Mouse (Mus musculus): Measurements from ENCODE around the gene Cpox. TPM values are rescaled to one million over a fixed set of nuclear protein-coding genes. Genes with fewer than 3 reads are reported as not detected.

The Cpox gene
- total RNA-seq, 2 experiments from 2014 or later: 20.2 to 20.7 TPM

DNA sequence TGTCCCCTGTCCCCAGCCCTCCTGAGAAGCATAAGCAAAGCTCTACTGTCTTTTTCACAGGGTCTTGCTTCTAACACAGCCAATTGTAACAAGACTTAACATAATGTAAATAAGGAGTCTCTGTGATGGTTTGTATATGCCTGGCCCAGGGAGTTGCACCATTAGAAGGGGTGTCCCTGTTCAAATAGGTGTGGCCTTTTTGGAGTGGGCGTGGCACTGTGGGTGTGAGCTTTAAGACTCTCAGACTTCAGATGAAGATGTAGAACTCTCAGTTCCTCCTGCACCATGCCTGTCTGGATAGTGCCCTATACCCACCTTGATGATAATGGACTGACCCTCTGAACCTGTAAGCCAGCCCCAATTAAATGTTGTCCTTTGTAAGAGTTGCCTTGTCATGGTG is 68.7 kb downstream of the Cpox start:
- no peak for DNase-seq (ENCODE audit: low spot score)

DNA sequence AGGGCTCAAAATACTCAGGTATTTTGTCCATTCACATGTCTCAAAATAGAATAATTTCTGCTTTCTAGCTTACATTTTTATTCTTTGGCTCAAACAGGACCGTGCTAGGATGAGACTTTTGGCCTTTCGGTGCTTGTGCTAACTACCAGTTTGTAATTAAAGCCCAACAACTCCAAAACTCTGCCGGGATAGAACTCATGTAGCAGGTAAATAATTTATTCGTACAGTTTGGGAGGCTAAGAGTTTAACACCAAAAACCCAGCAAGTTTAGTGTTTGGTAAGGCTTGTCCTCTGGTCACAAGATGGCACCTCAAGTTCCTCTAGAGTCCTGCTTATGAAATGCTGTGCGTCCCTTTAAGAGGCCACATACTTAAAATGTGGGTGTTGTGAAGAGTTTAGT is 70.7 kb downstream of the Cpox start:
- DNase-seq (ENCODE audit: low spot score): no peak

DNA sequence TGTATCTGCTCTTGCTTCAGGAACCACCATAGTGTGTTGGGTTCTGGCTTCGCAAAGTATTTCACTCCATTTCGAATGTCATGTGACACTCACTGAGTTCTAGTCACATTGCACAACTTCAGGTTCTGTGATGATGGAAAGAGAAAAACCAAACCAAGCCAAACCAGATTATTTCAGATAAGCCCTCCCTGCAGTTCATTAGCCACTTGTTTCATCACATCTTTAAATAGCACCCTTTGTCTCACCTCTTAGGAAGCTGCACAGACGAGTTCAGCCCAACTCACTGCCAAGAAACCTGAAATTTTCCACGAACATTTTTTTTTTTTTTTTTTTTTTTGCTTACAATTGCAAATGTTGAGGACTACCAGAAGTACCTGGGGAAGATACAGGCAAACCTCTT is 76.6 kb downstream of the Cpox start:
- no peak for DNase-seq (ENCODE audit: low spot score)

DNA sequence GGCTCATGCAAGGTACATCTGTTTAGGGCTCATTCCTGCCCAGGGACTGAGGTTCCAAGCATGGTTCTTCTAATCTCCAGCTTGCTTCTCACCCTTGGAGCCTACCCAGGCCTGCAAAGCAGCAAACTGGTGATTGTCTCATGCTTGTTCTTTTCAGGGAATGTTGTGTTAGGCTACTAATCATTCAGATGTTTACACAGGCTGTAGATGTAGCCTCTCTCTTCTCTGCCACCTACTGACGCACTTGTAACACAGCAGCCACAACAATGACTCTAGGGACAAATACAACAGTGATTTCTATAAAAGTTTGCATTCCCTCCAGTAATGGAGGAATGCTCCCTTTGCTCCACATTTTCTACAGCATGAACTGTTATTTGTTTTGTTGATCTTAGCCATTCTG is 81.2 kb downstream of the Cpox start:
- no peak for DNase-seq (ENCODE audit: low spot score)

DNA sequence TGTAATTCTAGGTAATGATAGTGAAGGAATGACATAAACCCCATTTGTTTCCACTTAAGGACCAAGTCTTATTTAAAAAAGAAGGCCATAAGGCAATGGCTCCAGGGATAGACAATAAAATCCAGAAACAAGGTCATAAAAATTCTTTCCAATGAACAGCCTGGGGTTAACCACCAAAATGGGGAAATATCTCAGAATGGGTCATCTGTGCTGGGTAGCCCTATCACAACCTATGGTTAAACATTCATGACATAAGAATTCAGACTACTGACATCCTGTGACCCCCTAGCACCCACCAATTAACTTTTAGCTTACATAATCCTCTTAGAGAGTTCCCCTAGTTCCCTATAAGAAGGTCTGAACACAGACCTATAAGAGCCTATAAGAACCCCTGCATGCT is 86.1 kb downstream of the Cpox start:
- no peak for DNase-seq (ENCODE audit: low spot score)

DNA sequence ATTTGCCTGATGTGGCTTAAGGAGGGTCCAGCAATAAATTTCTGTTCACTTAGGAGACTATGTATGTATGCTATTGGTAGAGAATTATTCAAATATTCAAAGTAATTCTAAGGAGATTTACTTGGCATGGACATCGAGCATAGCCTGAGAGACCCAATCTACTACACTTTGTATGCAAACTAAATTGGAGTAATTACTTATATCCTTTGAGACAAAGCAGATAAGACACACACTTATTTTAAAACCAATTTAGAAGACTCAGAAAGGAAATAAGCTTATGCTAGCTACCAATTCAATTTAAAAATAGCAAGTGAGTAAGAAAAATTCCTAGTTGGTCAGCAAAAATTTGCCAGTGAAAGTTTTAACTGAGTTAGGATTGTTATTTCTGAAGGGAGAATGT is 93.0 kb downstream of the Cpox start, which contains the start of gene Olfr172:
TSS of gene Olfr172 (minus strand) at position 101 of the 400 bp plus-strand sequence.
- DNase-seq (ENCODE audit: low spot score): no peak

Small RNAs within 50 kb of the gene (microRNA-seq; reads per million reads assigned to microRNA genes)
- gene Gm27564: not detected

Other genes starting within 250 kb of the Cpox start
- gene St3gal6, start 146.0 kb upstream of the Cpox start, total RNA-seq (2021): 100 to 1,000 TPM; 166 to 178 TPM
- gene Gm813, start 53.3 kb upstream of the Cpox start, total RNA-seq (2021): not detected
- gene E330017A01Rik, start 31.6 kb upstream of the Cpox start, total RNA-seq (2021): not detected
- not detected for gene Gpr15, start 48.8 kb downstream of the Cpox start, total RNA-seq (2021)
- 10 to 100 TPM; 56.8 to 66.4 TPM for gene Cldnd1, start 57.6 kb downstream of the Cpox start, total RNA-seq (2021)
- gene Olfr172, start 92.9 kb downstream of the Cpox start, total RNA-seq (2021): not detected
- gene Olfr173, start 130.0 kb downstream of the Cpox start, total RNA-seq (2021): not detected
- gene Olfr175-ps1, start 156.5 kb downstream of the Cpox start, total RNA-seq (2021): not detected
- not detected for gene Olfr177, start 204.5 kb downstream of the Cpox start, total RNA-seq (2021)
- gene Olfr178, start 221.8 kb downstream of the Cpox start, total RNA-seq (2021): not detected